8 mouse cellular contexts compared by ENCODE assay signal in the genomic region with DNA sequence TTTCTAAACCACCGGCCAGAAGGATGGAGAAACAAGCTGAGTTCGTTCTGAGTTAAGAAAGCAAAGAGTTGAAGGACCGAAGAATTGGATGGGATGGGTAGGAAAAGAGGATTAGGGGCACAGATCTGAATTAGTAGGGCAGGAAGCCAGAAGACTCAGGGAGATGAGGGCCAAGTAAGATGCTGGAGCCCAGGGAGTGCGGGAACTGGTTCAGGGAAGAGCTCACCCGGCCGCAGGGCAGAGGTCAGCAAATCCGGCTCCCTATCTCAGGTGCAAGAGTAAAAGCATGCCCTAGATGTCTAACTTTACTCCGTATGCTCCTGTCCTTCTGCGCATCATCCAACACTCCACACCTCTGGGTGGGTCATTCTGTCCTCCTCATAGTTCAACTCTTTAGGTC. TPM values are rescaled to one million over a fixed set of nuclear protein-coding genes. Genes with fewer than 3 reads are reported as not detected.
A peak's percentile ranks its signal among the peaks of the same experiment; 100 is the strongest.
DNase-seq lines count a peak whose midpoint lies in the region; ATAC-seq and TF ChIP-seq lines count a peak whose summit lies in the region.

No protein-coding gene starts in this region.

- ATAC-seq in heart, embryonic 11.5 days (replicated peaks; ENCODE audit: insufficient number of reproducible peaks, low FRiP score, low TSS enrichment): no peak
- ATAC-seq in embryonic facial prominence, embryonic 14.5 days (ENCODE audit: low read depth): no peak
- ATAC-seq in stomach, embryonic 14.5 days (ENCODE audit: insufficient number of reproducible peaks, insufficient read depth, low FRiP score, low read depth): no peak
- no peak for ATAC-seq in megakaryocyte-erythroid progenitor cell, adult 5-6 weeks (replicated peaks; ENCODE audit: low FRiP score, low TSS enrichment, poor library complexity, severe bottlenecking)

- H3K4me1 ChIP-seq in heart, embryonic 11.5 days (ENCODE audit: control insufficient read depth, insufficient read depth, low read length): peaks cover 27% of the 10 kb centered on the region
- peaks cover 58% of the 10 kb centered on the region for H3K4me1 ChIP-seq in E14TG2a.4 (replicated peaks; ENCODE audit: low read depth, low read length)
- peaks cover 18% of the 10 kb centered on the region for H3K4me1 ChIP-seq in embryonic facial prominence, embryonic 14.5 days (ENCODE audit: control insufficient read depth, insufficient read depth, low read length)
- H3K4me1 ChIP-seq in limb, embryonic 10.5 days: peaks cover 49% of the 10 kb centered on the region
- H3K4me1 ChIP-seq in stomach, embryonic 14.5 days (ENCODE audit: control insufficient read depth, insufficient read depth, low read length): peaks cover 15% of the 10 kb centered on the region

- 4% methylated on average over 9 of the region's 9 CpGs for WGBS in heart, embryonic 11.5 days (ENCODE audit: insufficient replicate concordance)
- 4% methylated on average over 8 of the region's 9 CpGs for WGBS in embryonic facial prominence, embryonic 14.5 days
- WGBS in limb, embryonic 10.5 days: 6% methylated on average over 9 of the region's 9 CpGs
- WGBS in stomach, embryonic 14.5 days: 4% methylated on average over 9 of the region's 9 CpGs

- intact Hi-C loops in heart, postnatal 10 days (cut with DNase I): loop anchor here (2.0 kb wide), 1 partner anchor 20 kb away; no protein-coding TSS in a partner anchor

- DNase-seq in heart, postnatal 10 days: no peak
- DNase-seq in embryonic facial prominence, embryonic 14.5 days (ENCODE audit: low spot score): no peak
- DNase-seq in limb, embryonic 10.5 days (ENCODE audit: low spot score): no peak
- DNase-seq in Muller cell, postnatal 12 days (ENCODE audit: inconsistent ontology term): no peak

- peak overlapping the region; percentile 57; the same call in 1 of the 2 replicates for H3K27ac ChIP-seq in heart, embryonic 11.5 days (ENCODE audit: low read depth, low read length)
- H3K27ac ChIP-seq in embryonic facial prominence, embryonic 14.5 days (replicated peaks; ENCODE audit: low read depth, low read length): peak overlapping the region; percentile 77
- H3K27ac ChIP-seq in limb, embryonic 10.5 days: peak overlapping the region; percentile 82
- H3K27ac ChIP-seq in stomach, embryonic 14.5 days (ENCODE audit: low read length): peak overlapping the region; percentile 81; the same call in 1 of the 2 replicates

- peak overlapping the region; percentile 93 for H3K4me2 ChIP-seq in heart, embryonic 11.5 days
- peak overlapping the region; percentile 89 for H3K4me2 ChIP-seq in embryonic facial prominence, embryonic 14.5 days (ENCODE audit: low read depth, low read length)
- H3K4me2 ChIP-seq in stomach, embryonic 14.5 days (replicated peaks; ENCODE audit: low read depth, low read length): peak overlapping the region; percentile 76

- H3K9me3 ChIP-seq in heart, embryonic 11.5 days (replicated peaks; ENCODE audit: control insufficient read depth, low read length): no peaks in the 10 kb centered on the region
- H3K9me3 ChIP-seq in E14TG2a.4 (ENCODE audit: low read length): no peaks in the 10 kb centered on the region
- no peaks in the 10 kb centered on the region for H3K9me3 ChIP-seq in embryonic facial prominence, embryonic 14.5 days (ENCODE audit: control insufficient read depth, low read length)
- H3K9me3 ChIP-seq in limb, embryonic 10.5 days (replicated peaks): no peaks in the 10 kb centered on the region
- H3K9me3 ChIP-seq in stomach, embryonic 14.5 days (ENCODE audit: control insufficient read depth, low read depth, low read length): no peaks in the 10 kb centered on the region

- peaks cover 4% of the 10 kb centered on the region; the same call in 1 of the 2 replicates for H3K36me3 ChIP-seq in heart, embryonic 11.5 days (ENCODE audit: control insufficient read depth, insufficient read depth, low read length)
- H3K36me3 ChIP-seq in E14TG2a.4 (ENCODE audit: insufficient read depth, low read length): peaks cover 6% of the 10 kb centered on the region; the same call in 1 of the 2 replicates
- no peaks in the 10 kb centered on the region for H3K36me3 ChIP-seq in embryonic facial prominence, embryonic 14.5 days (ENCODE audit: control insufficient read depth, insufficient read depth, low read length)
- peaks cover 11% of the 10 kb centered on the region for H3K36me3 ChIP-seq in limb, embryonic 10.5 days
- H3K36me3 ChIP-seq in stomach, embryonic 14.5 days (ENCODE audit: control insufficient read depth, insufficient read depth, low read length): no peaks in the 10 kb centered on the region

- H3K4me3 ChIP-seq in heart, embryonic 11.5 days (ENCODE audit: low read depth, low read length): peak overlapping the region; percentile 54
- H3K4me3 ChIP-seq in E14TG2a.4 (replicated peaks; ENCODE audit: low read length): peak overlapping the region; percentile 83
- peak overlapping the region; percentile 56 for H3K4me3 ChIP-seq in embryonic facial prominence, embryonic 14.5 days (ENCODE audit: low read depth, low read length)
- H3K4me3 ChIP-seq in limb, embryonic 10.5 days: peak overlapping the region; percentile 58
- peak overlapping the region; percentile 45 for H3K4me3 ChIP-seq in stomach, embryonic 14.5 days (ENCODE audit: low read depth, low read length)

- H3K9ac ChIP-seq in heart, embryonic 11.5 days (ENCODE audit: low read depth, low read length): peak overlapping the region; percentile 70
- H3K9ac ChIP-seq in embryonic facial prominence, embryonic 14.5 days (ENCODE audit: low read depth, low read length): peak overlapping the region; percentile 70
- peak overlapping the region; percentile 38 for H3K9ac ChIP-seq in stomach, embryonic 14.5 days (replicated peaks; ENCODE audit: low read depth, low read length)

- no peak for TF ChIP-seq CTCF in E14TG2a.4 (conservative IDR thresholded peaks at IDR 0.05; ENCODE audit: low read length)

- no peaks in the 10 kb centered on the region for H3K27me3 ChIP-seq in heart, embryonic 11.5 days (ENCODE audit: control insufficient read depth, insufficient read depth, low read length)
- peaks cover 23% of the 10 kb centered on the region for H3K27me3 ChIP-seq in E14TG2a.4 (ENCODE audit: insufficient read depth, low read length)
- no peaks in the 10 kb centered on the region for H3K27me3 ChIP-seq in embryonic facial prominence, embryonic 14.5 days (replicated peaks; ENCODE audit: control insufficient read depth, insufficient read depth, low read length)
- H3K27me3 ChIP-seq in limb, embryonic 10.5 days (ENCODE audit: low read depth, poor library complexity, severe bottlenecking): no peaks in the 10 kb centered on the region
- H3K27me3 ChIP-seq in stomach, embryonic 14.5 days (ENCODE audit: control insufficient read depth, insufficient read depth, low read length): no peaks in the 10 kb centered on the region

RNA-seq across cellular contexts. Expression of a gene that starts 27.5 kb away (rescaled TPM):
- 29.2 and 37.1 TPM in 2 replicates for polyA plus RNA-seq in heart, embryonic 11.5 days (2014; fragmentation: Nextera tagmentation; extraction: Ambion mirVana)
- 10 to 100 TPM; 43.2 to 45.8 TPM for total RNA-seq in heart, postnatal 10 days (2021)
- polyA plus RNA-seq in embryonic facial prominence, embryonic 14.5 days (2014; fragmentation: Nextera tagmentation; extraction: Ambion mirVana): 35.4 and 35.6 TPM in 2 replicates
- 10.7 and 12.0 TPM in 2 replicates for polyA plus RNA-seq in limb, embryonic 10.5 days (2016; fragmentation: Nextera tagmentation; extraction: Ambion mirVana)
- 50.1 and 53.9 TPM in 2 replicates for polyA plus RNA-seq in stomach, embryonic 14.5 days (2014; fragmentation: Nextera tagmentation; extraction: Ambion mirVana)
- 10.1 and 16.8 TPM in 2 replicates for total RNA-seq in megakaryocyte-erythroid progenitor cell, adult 5-6 weeks (2014; fragmentation: Nextera tagmentation)
- total RNA-seq in megakaryocyte-erythroid progenitor cell, adult 5-6 weeks (2017): 13.6 and 13.9 TPM in 2 replicates

RNA-seq across cellular contexts. Expression of a gene that starts 29.0 kb away (rescaled TPM):
- 0.17 and 0.59 TPM in 2 replicates for polyA plus RNA-seq in heart, embryonic 11.5 days (2014; fragmentation: Nextera tagmentation; extraction: Ambion mirVana)
- under 1 TPM; 0.29 to 0.45 TPM for total RNA-seq in heart, postnatal 10 days (2021)
- polyA plus RNA-seq in embryonic facial prominence, embryonic 14.5 days (2014; fragmentation: Nextera tagmentation; extraction: Ambion mirVana): 0.43 and 0.95 TPM in 2 replicates
- 0.29 and 0.38 TPM in 2 replicates for polyA plus RNA-seq in limb, embryonic 10.5 days (2016; fragmentation: Nextera tagmentation; extraction: Ambion mirVana)
- polyA plus RNA-seq in stomach, embryonic 14.5 days (2014; fragmentation: Nextera tagmentation; extraction: Ambion mirVana): 0.69 and 0.81 TPM in 2 replicates
- not detected in 2 replicates for total RNA-seq in megakaryocyte-erythroid progenitor cell, adult 5-6 weeks (2014; fragmentation: Nextera tagmentation)
- total RNA-seq in megakaryocyte-erythroid progenitor cell, adult 5-6 weeks (2017): not detected in 2 replicates

RNA-seq across cellular contexts. Expression of a gene that starts 42.1 kb away (rescaled TPM):
- 1.1 TPM in 2 replicates for polyA plus RNA-seq in heart, embryonic 11.5 days (2014; fragmentation: Nextera tagmentation; extraction: Ambion mirVana)
- total RNA-seq in heart, postnatal 10 days (2021): 1 to 10 TPM; 1.2 to 3.7 TPM
- polyA plus RNA-seq in embryonic facial prominence, embryonic 14.5 days (2014; fragmentation: Nextera tagmentation; extraction: Ambion mirVana): 5.6 and 5.7 TPM in 2 replicates
- 0.69 and 1.2 TPM in 2 replicates for polyA plus RNA-seq in limb, embryonic 10.5 days (2016; fragmentation: Nextera tagmentation; extraction: Ambion mirVana)
- 5.3 and 6.1 TPM in 2 replicates for polyA plus RNA-seq in stomach, embryonic 14.5 days (2014; fragmentation: Nextera tagmentation; extraction: Ambion mirVana)
- total RNA-seq in megakaryocyte-erythroid progenitor cell, adult 5-6 weeks (2014; fragmentation: Nextera tagmentation): not detected in 2 replicates
- total RNA-seq in megakaryocyte-erythroid progenitor cell, adult 5-6 weeks (2017): 0.42 TPM in 1 of 2 replicates, not detected in the other

RNA-seq across cellular contexts. Expression of a gene that starts 48.2 kb away (rescaled TPM):
- polyA plus RNA-seq in heart, embryonic 11.5 days (2014; fragmentation: Nextera tagmentation; extraction: Ambion mirVana): 225 and 231 TPM in 2 replicates
- total RNA-seq in heart, postnatal 10 days (2021): 100 to 1,000 TPM; 205 to 211 TPM
- 119 and 133 TPM in 2 replicates for polyA plus RNA-seq in embryonic facial prominence, embryonic 14.5 days (2014; fragmentation: Nextera tagmentation; extraction: Ambion mirVana)
- polyA plus RNA-seq in limb, embryonic 10.5 days (2016; fragmentation: Nextera tagmentation; extraction: Ambion mirVana): 113 and 121 TPM in 2 replicates
- 122 and 132 TPM in 2 replicates for polyA plus RNA-seq in stomach, embryonic 14.5 days (2014; fragmentation: Nextera tagmentation; extraction: Ambion mirVana)
- 22.4 and 50.1 TPM in 2 replicates for total RNA-seq in megakaryocyte-erythroid progenitor cell, adult 5-6 weeks (2014; fragmentation: Nextera tagmentation)
- total RNA-seq in megakaryocyte-erythroid progenitor cell, adult 5-6 weeks (2017): 14.1 and 22.8 TPM in 2 replicates

RNA-seq across cellular contexts. Expression of a gene that starts 48.4 kb away (rescaled TPM):
- 173 and 193 TPM in 2 replicates for polyA plus RNA-seq in heart, embryonic 11.5 days (2014; fragmentation: Nextera tagmentation; extraction: Ambion mirVana)
- 100 to 1,000 TPM; 103 to 109 TPM for total RNA-seq in heart, postnatal 10 days (2021)
- 214 and 224 TPM in 2 replicates for polyA plus RNA-seq in embryonic facial prominence, embryonic 14.5 days (2014; fragmentation: Nextera tagmentation; extraction: Ambion mirVana)
- 263 and 272 TPM in 2 replicates for polyA plus RNA-seq in limb, embryonic 10.5 days (2016; fragmentation: Nextera tagmentation; extraction: Ambion mirVana)
- polyA plus RNA-seq in stomach, embryonic 14.5 days (2014; fragmentation: Nextera tagmentation; extraction: Ambion mirVana): 240 and 261 TPM in 2 replicates
- 78.9 and 90.5 TPM in 2 replicates for total RNA-seq in megakaryocyte-erythroid progenitor cell, adult 5-6 weeks (2014; fragmentation: Nextera tagmentation)
- total RNA-seq in megakaryocyte-erythroid progenitor cell, adult 5-6 weeks (2017): 84.4 and 95.3 TPM in 2 replicates
